Mouse (Mus musculus) megakaryocyte-erythroid progenitor cell, adult 5 weeks (primary cell): ENCODE data around the gene Bpifb3. TPM values are rescaled to one million over a fixed set of nuclear protein-coding genes. Genes with fewer than 3 reads are reported as not detected.

Source experiments
- polyA plus RNA-seq: library from polyadenylated mRNA; stranded (reverse); fragments of >175 nt; gene quantifications from 2 replicates; pipeline ENCODE4 v1.2.3, GENCODE M21; 2012

Gene Bpifb3
- polyA plus RNA-seq, result not detected in 2 replicates

GRCm38 (mm10) chr2:153917930-153918329 lies at the start of gene Bpifb3:
Gene Bpifb3, plus strand, starts transcription at chr2:153918230.

GRCm38 (mm10) chr2:153870984-153871383 lies 47.0 kb upstream of the Bpifb3 start, which contains the start of gene Sun5:
Gene Sun5, minus strand, starts transcription at chr2:153871084.

GRCm38 (mm10) chr2:153874745-153875144 lies 43.3 kb upstream of the Bpifb3 start, which contains the start of gene Bpifb2:
Gene Bpifb2, plus strand, starts transcription at chr2:153875045.

GRCm38 (mm10) chr2:153900088-153900487 lies 17.9 kb upstream of the Bpifb3 start, which contains the start of gene Bpifb6:
Gene Bpifb6, plus strand, starts transcription at chr2:153900388.

GRCm38 (mm10) chr2:153937843-153938242 lies 19.8 kb downstream of the Bpifb3 start, which contains the start of gene Bpifb4:
Gene Bpifb4, plus strand, starts transcription at chr2:153938212.

GRCm38 (mm10) chr2:153974582-153974981 lies 56.6 kb downstream of the Bpifb3 start, which contains the start of gene Bpifa6:
Gene Bpifa6, plus strand, starts transcription at chr2:153974945.

Other genes with a start within 250 kb of the Bpifb3 start
- gene Dnmt3c, start 221.6 kb upstream of the Bpifb3 start, polyA plus RNA-seq, result 0.19 and 0.23 TPM in 2 replicates
- 4.9 and 6.3 TPM in 2 replicates for gene Mapre1, start 177.0 kb upstream of the Bpifb3 start, polyA plus RNA-seq
- gene Efcab8, start 138.3 kb upstream of the Bpifb3 start, polyA plus RNA-seq, result 0.21 TPM in 1 of 2 replicates, not detected in the other
- gene Sun5, start 47.1 kb upstream of the Bpifb3 start, polyA plus RNA-seq, result not detected in 2 replicates
- gene Bpifb2, start 43.2 kb upstream of the Bpifb3 start, polyA plus RNA-seq, result 0.18 TPM in 1 of 2 replicates, not detected in the other
- not detected in 2 replicates for gene Bpifb6, start 17.8 kb upstream of the Bpifb3 start, polyA plus RNA-seq
- not detected in 2 replicates for gene Bpifb4, start 20.0 kb downstream of the Bpifb3 start, polyA plus RNA-seq
- not detected in 2 replicates for gene Bpifa6, start 56.7 kb downstream of the Bpifb3 start, polyA plus RNA-seq
- gene Bpifa2, start 90.0 kb downstream of the Bpifb3 start, polyA plus RNA-seq, result not detected in 2 replicates
- not detected in 2 replicates for gene Bpifa3, start 212.1 kb downstream of the Bpifb3 start, polyA plus RNA-seq
- gene Bpifa1, start 224.7 kb downstream of the Bpifb3 start, polyA plus RNA-seq, result not detected in 2 replicates
- gene Bpifa5, start 244.4 kb downstream of the Bpifb3 start, polyA plus RNA-seq, result not detected in 2 replicates